Mouse (Mus musculus) brown adipose tissue, adult 24 weeks (tissue): ENCODE measurements around the gene Htr7. TPM values are rescaled to one million over a fixed set of nuclear protein-coding genes. Genes with fewer than 3 reads are reported as not detected.

Experiments used
- H3K27ac ChIP-seq: fragments of 200-500 bp; replicated peaks from 2 replicates; pipeline ENCODE4 v1.5.1; 2012; ENCODE audit warnings: low read depth, mild to moderate bottlenecking, low read length
- H3K4me1 ChIP-seq: fragments of 200-500 bp; 2 replicates; pipeline ENCODE4 v1.6.1; 2012; ENCODE audit warnings: low read length, mixed read lengths; ENCODE audit not compliant: control insufficient read depth, insufficient read depth, insufficient read length
- H3K4me3 ChIP-seq: fragments of 200-500 bp; 2 replicates; pipeline ENCODE4 v1.5.1; 2012; ENCODE audit warnings: low read depth, mild to moderate bottlenecking, low read length, moderate library complexity; ENCODE audit not compliant: insufficient read depth
- polyA plus RNA-seq: library from polyadenylated mRNA; stranded (reverse); fragments of >200 nt; gene quantifications from 2 replicates; pipeline ENCODE4 v1.2.4, GENCODE M21; 2012; ENCODE audit not compliant: missing spikeins, insufficient read depth, insufficient read length

Htr7 gene
- polyA plus RNA-seq, 1 experiment = not detected

- Histone ChIP-seq H3K4me1 (no peaks in the 10 kb centered on the region), H3K4me3 (no peak overlapping the region), H3K27ac (no peak overlapping the region)
Observed at GRCm38 (mm10) chr19:36002476-36003445, 54.5 kb downstream of the Htr7 start.

GRCm38 (mm10) chr19:36001512-36001911 is 55.8 kb downstream of the Htr7 start:
- H3K27ac ChIP-seq = no peak overlapping the region
- no peaks in the 10 kb centered on the region for H3K4me1 ChIP-seq
- H3K4me3 ChIP-seq = no peak overlapping the region

- Histone ChIP-seq H3K4me3 (no peak overlapping the region), H3K27ac (no peak overlapping the region), H3K4me1 (no peaks in the 10 kb centered on the region)
Observed at GRCm38 (mm10) chr19:36000955-36001354, 56.4 kb downstream of the Htr7 start.

GRCm38 (mm10) chr19:35997384-35997783 is 59.9 kb downstream of the Htr7 start:
- Histone ChIP-seq H3K4me1 (no peaks in the 10 kb centered on the region), H3K27ac (no peak overlapping the region), H3K4me3 (no peak overlapping the region)

GRCm38 (mm10) chr19:35987461-35987860 is 69.8 kb downstream of the Htr7 start:
- Histone ChIP-seq H3K4me1 (no peaks in the 10 kb centered on the region), H3K27ac (no peak overlapping the region), H3K4me3 (no peak overlapping the region)

GRCm38 (mm10) chr19:35974681-35975080 is 82.6 kb downstream of the Htr7 start:
- Histone ChIP-seq H3K4me1 (no peaks in the 10 kb centered on the region), H3K27ac (no peak overlapping the region), H3K4me3 (no peak overlapping the region)

- Histone ChIP-seq H3K27ac (no peak overlapping the region), H3K4me1 (no peaks in the 10 kb centered on the region), H3K4me3 (no peak overlapping the region)
Observed at GRCm38 (mm10) chr19:35957656-35958055, 99.7 kb downstream of the Htr7 start.

- H3K4me1 ChIP-seq = no peaks in the 10 kb centered on the region
- H3K4me3 ChIP-seq = no peak overlapping the region
- no peak overlapping the region for H3K27ac ChIP-seq
Observed at GRCm38 (mm10) chr19:35955698-35956097, 101.6 kb downstream of the Htr7 start.

GRCm38 (mm10) chr19:35949888-35950287 is 107.4 kb downstream of the Htr7 start:
- no peak overlapping the region for H3K27ac ChIP-seq
- H3K4me1 ChIP-seq = no peaks in the 10 kb centered on the region

GRCm38 (mm10) chr19:35924961-35925495 is 132.3 kb downstream of the Htr7 start:
- no peak overlapping the region for H3K27ac ChIP-seq
- no peaks in the 10 kb centered on the region for H3K4me1 ChIP-seq
- no peak overlapping the region for H3K4me3 ChIP-seq

More at GRCm38 (mm10) chr19:35949888-35950287, 107.4 kb downstream of the Htr7 start:
- no peak overlapping the region for H3K4me3 ChIP-seq

- Histone ChIP-seq H3K4me3 (no peak overlapping the region), H3K27ac (no peak overlapping the region), H3K4me1 (no peaks in the 10 kb centered on the region)
Observed at GRCm38 (mm10) chr19:35924418-35924817, 132.9 kb downstream of the Htr7 start.

Other genes with a start within 250 kb of the Htr7 start
- gene Rpp30, start 26.2 kb upstream of the Htr7 start, polyA plus RNA-seq = 24.8 and 25.8 TPM in 2 replicates
- not detected in 2 replicates for gene Ankrd1, start 62.6 kb upstream of the Htr7 start, polyA plus RNA-seq